Mouse (Mus musculus) bone marrow, adult 2 months (tissue): Measurements from ENCODE around the gene Abr. TPM values are rescaled to one million over a fixed set of nuclear protein-coding genes. Genes with fewer than 3 reads are reported as not detected.

Experiments
- H3K27ac ChIP-seq: fragments of 200-500 bp; 2 replicates; pipeline ENCODE4 v1.5.1; 2012; ENCODE audit warnings: low read depth, mild to moderate bottlenecking, control low read depth, inconsistent platforms, low read length; ENCODE audit not compliant: control insufficient read depth, poor library complexity, insufficient read depth
- H3K4me1 ChIP-seq: fragments of 200-500 bp; 2 replicates; pipeline ENCODE4 v1.6.1; 2011; ENCODE audit warnings: low read length; ENCODE audit not compliant: control insufficient read depth, insufficient read depth
- H3K4me3 ChIP-seq: fragments of 200-500 bp; replicated peaks from 2 replicates; pipeline ENCODE3; 2011; ENCODE audit warnings: mild to moderate bottlenecking, low read depth, low read length, control low read depth; ENCODE audit not compliant: control insufficient read depth
- CTCF ChIP-seq: fragments of 200-500 bp; IDR thresholded peaks from 2 replicates; pipeline ENCODE4 v1.5.1; 2011; ENCODE audit warnings: low read length, control low read depth; ENCODE audit not compliant: control insufficient read depth, insufficient read depth
- POLR2A ChIP-seq: fragments of 200-500 bp; IDR thresholded peaks from 2 replicates; pipeline ENCODE4 v1.6.1; 2011; ENCODE audit warnings: low read depth, mild to moderate bottlenecking, control low read depth, low read length, borderline replicate concordance; ENCODE audit not compliant: control insufficient read depth
- WGBS: fragments of 180-500 bp; shearing (Covaris S2); methylation state at CpG from one replicate; pipeline ENCODE4 v1.1.7; 2018; 5-methylcytosine and 5-hydroxymethylcytosine counted together
- polyA plus RNA-seq: library from polyadenylated mRNA; stranded (reverse); fragments of >200 nt; gene quantifications from 2 replicates; pipeline ENCODE4 v1.2.4, GENCODE M21; 2011; ENCODE audit warnings: low replicate concordance; ENCODE audit not compliant: missing spikeins, insufficient read depth, insufficient read length

Abr gene
- polyA plus RNA-seq, 1 experiment, result 43.0 TPM

DNA sequence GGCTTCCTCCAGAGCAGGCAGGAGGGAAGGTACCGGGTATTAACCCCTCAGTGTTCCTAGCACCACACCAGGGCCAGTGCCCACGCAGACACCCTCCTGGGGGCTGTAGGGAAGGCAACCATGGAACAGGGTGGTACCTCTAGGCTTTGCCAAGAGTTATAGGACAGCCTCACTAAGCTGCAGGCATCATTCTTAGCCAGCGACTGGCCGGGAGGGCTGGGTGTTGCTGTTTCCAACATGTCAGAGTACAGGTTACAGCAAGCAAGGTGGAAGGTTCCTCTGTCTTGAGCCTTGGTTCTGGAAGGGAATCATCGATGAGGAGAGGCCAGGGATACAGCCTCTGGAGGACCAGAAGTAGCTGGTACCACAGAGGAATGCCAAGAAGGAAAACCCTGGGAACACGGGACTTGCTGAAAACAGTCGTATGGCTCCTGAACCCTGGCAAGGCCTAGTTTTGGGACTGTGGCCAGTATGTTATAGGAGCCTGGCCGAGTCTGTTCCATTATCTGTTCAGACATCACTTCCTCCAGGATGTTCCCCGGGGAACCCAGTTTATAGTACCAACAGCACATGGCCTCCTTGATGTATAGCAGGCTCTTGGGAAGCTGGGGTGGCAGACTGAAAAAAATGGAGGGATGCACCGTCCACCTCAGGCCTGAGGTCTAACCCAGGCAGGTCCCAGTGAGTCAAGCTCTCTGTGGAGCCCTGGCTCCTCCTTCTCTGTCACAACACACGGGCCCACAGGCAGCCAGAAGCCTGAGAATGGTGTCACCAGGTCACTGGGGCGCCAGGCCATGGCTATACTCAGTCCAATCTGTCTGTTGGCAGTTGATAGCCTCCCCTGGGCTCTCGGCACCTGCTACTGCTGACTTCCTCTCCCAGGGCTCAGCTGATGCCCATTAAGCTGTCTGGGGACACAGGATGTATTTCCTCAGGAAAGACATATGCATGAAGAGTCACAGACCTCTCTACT, 112.1 kb downstream of the Abr start:
- H3K4me3 ChIP-seq, result no peak overlapping the region
- peak overlapping the region; percentile 57; the same call in 1 of the 2 replicates for H3K27ac ChIP-seq
- 53% methylated on average over 13 of the region's 13 CpGs for WGBS
- TF ChIP-seq CTCF, result no peak
- TF ChIP-seq POLR2A, result no peak
- H3K4me1 ChIP-seq, result peaks cover 3% of the 10 kb centered on the region

DNA sequence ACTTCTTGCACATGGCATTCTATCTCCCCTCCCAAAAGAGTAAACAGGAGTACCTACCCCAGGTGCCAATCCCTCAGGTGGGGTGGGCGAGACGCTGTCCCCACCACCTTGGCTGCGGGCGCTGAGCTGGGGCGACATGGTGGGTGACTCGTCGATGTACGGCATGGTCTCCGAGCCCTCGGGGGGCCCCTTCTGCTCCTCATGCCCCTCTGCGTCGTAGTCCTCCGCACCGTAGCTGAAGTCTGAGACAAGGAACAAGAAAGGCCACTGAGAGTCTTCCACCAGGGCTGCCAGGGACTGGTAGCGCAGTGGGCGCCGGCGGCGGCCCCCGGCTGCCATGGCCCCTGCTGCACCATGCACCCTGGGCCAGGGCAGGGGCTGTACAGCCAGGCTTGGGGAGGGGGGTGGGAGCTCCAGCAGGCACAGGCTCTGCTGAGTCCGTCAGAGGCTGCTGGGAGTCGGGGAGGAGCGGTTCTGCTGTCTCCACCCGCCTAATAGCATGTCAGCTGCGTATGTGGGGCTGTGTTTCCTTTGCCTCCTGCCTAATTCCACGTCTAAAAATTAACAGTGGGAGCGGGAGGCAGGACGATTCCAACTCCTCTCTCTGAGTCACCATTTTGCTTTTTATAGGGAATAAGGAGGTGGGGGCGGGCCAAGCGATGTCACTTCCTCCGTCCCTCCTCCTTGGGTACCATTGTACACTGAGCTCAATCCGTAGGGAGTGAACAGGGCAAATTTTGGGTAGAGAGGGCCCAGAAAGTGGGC, 113.1 kb downstream of the Abr start:
- TF ChIP-seq POLR2A (no peak), CTCF (no peak)
- WGBS, result 91% methylated on average over 32 of the region's 32 CpGs
- no peak overlapping the region for H3K4me3 ChIP-seq
- no peak overlapping the region for H3K27ac ChIP-seq
- peaks cover 6% of the 10 kb centered on the region for H3K4me1 ChIP-seq

DNA sequence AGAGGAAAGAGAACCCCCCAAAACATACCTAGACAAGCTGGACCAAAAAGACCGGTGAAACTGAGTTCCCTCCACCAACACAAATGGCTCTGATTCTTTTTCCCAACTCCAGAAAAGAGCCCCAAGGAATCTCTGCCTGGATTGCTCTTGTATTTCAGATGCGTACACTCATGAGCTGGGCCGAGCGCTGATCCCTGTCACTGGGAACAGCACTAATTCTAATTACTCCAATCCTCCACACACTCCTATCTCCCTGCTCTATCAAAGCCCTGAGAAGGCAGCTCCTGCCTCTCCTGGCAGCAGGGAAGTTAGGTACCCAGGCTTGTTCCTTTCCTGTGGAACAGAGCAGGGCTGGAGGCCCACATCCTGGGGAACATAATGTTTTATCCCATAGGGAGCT, 114.0 kb downstream of the Abr start:
- Histone ChIP-seq H3K4me3 (no peak overlapping the region), H3K27ac (no peak overlapping the region), H3K4me1 (peaks cover 6% of the 10 kb centered on the region)
- 81% methylated on average over 4 of the region's 4 CpGs for WGBS
- no peak for TF ChIP-seq CTCF
- TF ChIP-seq POLR2A, result no peak

DNA sequence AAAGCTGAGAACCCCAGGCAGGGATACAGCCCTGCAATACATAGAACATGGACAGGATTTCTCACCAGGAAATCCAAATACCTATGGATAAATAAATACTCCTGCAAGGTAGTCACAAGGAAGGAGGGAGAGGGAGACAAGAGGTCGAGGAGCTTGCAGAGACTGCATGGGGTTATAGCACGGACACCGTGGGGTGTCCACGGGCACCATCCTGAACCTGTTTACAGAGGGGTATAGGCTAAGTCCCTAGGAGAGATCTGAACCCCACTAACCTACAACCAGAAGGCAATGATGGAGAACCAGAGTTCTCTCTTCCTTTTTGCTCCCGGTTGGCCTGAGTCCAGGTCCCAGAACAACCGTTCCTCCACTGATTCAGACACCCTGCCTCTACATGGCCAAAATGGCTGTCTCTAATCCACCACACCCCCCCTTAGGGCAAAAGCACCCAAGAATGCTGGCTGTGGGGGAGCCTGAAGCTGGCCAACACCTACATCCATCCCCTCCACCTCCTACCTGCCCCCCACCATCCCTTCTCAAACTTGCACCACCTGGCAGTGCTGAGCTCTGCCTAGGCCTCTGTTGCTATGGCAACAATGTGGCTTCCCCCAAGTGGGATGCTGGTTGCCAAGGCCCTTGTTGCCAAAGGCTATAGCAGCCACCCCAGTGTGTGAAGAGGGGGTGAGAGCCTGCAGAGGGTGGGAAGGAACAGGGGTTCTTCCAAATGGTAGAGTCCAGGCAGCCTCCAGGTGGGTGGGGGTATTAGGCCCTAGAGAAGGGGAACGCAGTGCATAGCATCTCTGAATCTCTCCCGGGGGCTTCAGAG, 114.6 kb downstream of the Abr start:
- H3K4me3 ChIP-seq, result no peak overlapping the region
- peaks cover 6% of the 10 kb centered on the region for H3K4me1 ChIP-seq
- WGBS, result 73% methylated on average over 8 of the region's 8 CpGs
- no peak for TF ChIP-seq POLR2A
- no peak overlapping the region for H3K27ac ChIP-seq

DNA sequence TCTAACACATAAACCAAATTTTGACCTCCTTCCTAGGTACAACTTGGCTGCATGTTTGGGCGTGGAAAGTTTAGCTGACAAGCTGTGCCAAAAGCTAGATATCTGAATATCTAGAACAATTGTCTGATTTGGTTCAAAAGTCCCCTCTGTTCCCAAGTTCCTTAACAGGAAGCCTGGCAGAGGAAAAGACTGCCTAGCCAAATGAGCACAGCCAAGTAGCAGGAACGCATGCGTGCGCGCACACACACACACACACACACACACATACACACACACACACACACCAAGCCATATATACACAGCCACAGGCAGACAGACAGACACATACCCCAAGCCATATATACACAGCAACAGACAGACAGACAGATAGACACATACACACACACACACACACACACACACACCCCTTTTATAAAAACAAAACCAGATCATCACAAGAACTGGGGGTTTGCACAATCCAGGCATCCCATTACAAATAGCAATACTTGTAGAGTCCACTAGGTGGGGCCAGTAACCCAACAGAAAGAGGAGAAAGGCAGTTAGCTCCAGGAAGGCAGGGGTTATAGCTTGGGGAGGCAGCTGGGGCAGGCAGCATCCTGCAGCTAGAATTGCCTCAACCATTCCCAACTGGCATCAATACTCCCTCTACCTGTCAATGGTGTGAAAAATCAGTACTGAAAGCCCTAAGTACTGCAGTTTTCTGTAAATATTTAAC, 115.4 kb downstream of the Abr start:
- no peak overlapping the region for H3K4me3 ChIP-seq
- WGBS, result 61% methylated on average over 5 of the region's 5 CpGs
- no peak overlapping the region for H3K27ac ChIP-seq
- no peak for TF ChIP-seq POLR2A
- peak; percentile 39; the same call in 1 of the 2 replicates for TF ChIP-seq CTCF
- H3K4me1 ChIP-seq, result peaks cover 6% of the 10 kb centered on the region

DNA sequence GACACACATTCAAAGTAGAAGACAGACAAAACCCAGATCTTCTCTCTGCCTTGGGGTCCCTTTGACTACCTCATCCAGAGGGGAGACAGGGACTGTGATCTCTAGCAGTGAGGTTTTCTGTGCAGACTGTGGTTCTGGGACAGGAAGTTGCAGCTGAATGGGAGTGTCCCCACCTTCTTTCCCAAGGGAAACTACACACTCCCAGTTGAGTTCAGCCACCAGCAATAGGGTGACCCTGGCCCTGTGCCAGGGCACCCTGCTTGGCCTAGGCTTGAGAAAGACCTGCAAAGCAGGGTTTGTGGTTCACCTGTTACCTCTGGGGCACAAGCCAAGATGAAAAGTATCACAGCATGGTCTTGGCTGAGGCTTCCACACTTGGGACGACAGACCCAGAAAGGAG, 117.0 kb downstream of the Abr start:
- Histone ChIP-seq H3K27ac (peak overlapping the region; percentile 33; the same call in 1 of the 2 replicates), H3K4me3 (no peak overlapping the region), H3K4me1 (peaks cover 6% of the 10 kb centered on the region)
- TF ChIP-seq POLR2A (no peak), CTCF (no peak)
- WGBS, result 36% methylated on average over 1 of the region's 1 CpGs

DNA sequence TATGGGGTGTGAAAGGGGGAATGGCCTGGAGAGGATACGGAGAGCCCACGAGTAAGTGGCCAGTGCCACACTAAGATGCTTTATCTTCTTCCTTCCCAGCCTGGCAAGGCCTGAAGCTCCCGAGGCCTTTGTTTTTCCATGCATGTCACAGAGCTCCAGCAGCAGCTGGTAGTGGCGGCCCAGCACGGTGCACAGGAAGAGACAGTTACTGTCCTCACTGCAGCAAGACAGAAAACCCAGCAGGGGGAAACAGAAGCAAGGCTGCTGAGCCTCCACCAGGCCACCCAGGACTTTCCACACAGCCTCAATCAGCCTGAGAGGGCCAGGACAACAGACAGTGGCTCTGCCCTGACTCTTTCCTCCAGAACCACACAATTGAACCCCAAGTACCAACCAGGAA, 118.1 kb downstream of the Abr start:
- H3K4me1 ChIP-seq, result peaks cover 6% of the 10 kb centered on the region

More for the DNA sequence above, 118.1 kb downstream of the Abr start:
- Histone ChIP-seq H3K4me3 (no peak overlapping the region), H3K27ac (no peak overlapping the region)
- 26% methylated on average over 5 of the region's 5 CpGs for WGBS
- TF ChIP-seq CTCF, result no peak
- TF ChIP-seq POLR2A, result no peak
